Mouse (Mus musculus) hindbrain, postnatal 0 days (tissue): ENCODE results near the gene Dock7. TPM values are rescaled to one million over a fixed set of nuclear protein-coding genes. Genes with fewer than 3 reads are reported as not detected.
A peak's percentile ranks its signal among the peaks of the same experiment; 100 is the strongest.

Experiments used
- ATAC-seq: fragments of 200-750 bp; cut with Nextera tagmentation; 2 replicates; pipeline ENCODE4 v1.8.0; 2017; ENCODE audit warnings: mild to moderate bottlenecking, moderate TSS enrichment, moderate library complexity
- DNase-seq: peaks from one replicate; pipeline ENCODE4 v3.0.0-alpha.2; 2015; ENCODE audit warnings: low spot score
- H3K27ac ChIP-seq: fragments of 300-500 bp; sonication (generic); 2 replicates; pipeline ENCODE4 v1.5.1; 2014; ENCODE audit warnings: mild to moderate bottlenecking
- H3K27me3 ChIP-seq: fragments of 300-500 bp; sonication (generic); 2 replicates; pipeline ENCODE4 v1.6.1; 2014; ENCODE audit warnings: low read length, mixed read lengths; ENCODE audit not compliant: insufficient read depth
- H3K36me3 ChIP-seq: fragments of 300-500 bp; sonication (generic); 2 replicates; pipeline ENCODE4 v1.6.1; 2014; ENCODE audit warnings: low read length, mixed read lengths; ENCODE audit not compliant: insufficient read depth
- H3K4me1 ChIP-seq: fragments of 300-500 bp; sonication (generic); 2 replicates; pipeline ENCODE4 v1.6.1; 2014; ENCODE audit warnings: antibody characterized with exemption, low read length, mixed read lengths; ENCODE audit not compliant: insufficient read depth
- H3K4me2 ChIP-seq: fragments of 300-500 bp; sonication (generic); 2 replicates; pipeline ENCODE4 v1.6.1; 2014; ENCODE audit warnings: low read depth, mild to moderate bottlenecking, low read length, moderate library complexity, mixed read lengths
- H3K4me3 ChIP-seq: fragments of 300-500 bp; sonication (generic); 2 replicates; pipeline ENCODE4 v1.5.1; 2014; ENCODE audit warnings: low read length
- H3K9ac ChIP-seq: fragments of 300-500 bp; sonication (generic); replicated peaks from 2 replicates; pipeline ENCODE4 v1.6.1; 2014; ENCODE audit warnings: mild to moderate bottlenecking, low read length, moderate library complexity, mixed read lengths
- H3K9me3 ChIP-seq: fragments of 300-500 bp; sonication (generic); 2 replicates; pipeline ENCODE4 v1.6.1; 2016; ENCODE audit warnings: low read length, mixed read lengths
- CTCF ChIP-seq: IDR thresholded peaks from 2 replicates; pipeline ENCODE4 v1.5.1; 2016; ENCODE audit warnings: antibody characterized with exemption, control low read depth, low read depth
- WGBS: fragments of 180-500 bp; shearing (Covaris S2); extraction: QIAGEN DNeasy Blood & Tissue Kit; methylation state at CpG from one replicate; pipeline ENCODE4 v1.1.7; 2014; 5-methylcytosine and 5-hydroxymethylcytosine counted together
- polyA plus RNA-seq: library from polyadenylated mRNA; unstranded; fragments of >200 nt; fragmentation: Nextera tagmentation; extraction: Ambion mirVana; gene quantifications from 2 replicates; pipeline ENCODE4 v1.2.1, GENCODE M21; 2015
- total RNA-seq: library from RNA; depleted of rRNA; stranded (reverse); fragments of >200 nt; gene quantifications from 2 replicates; pipeline ENCODE4 v1.2.3, GENCODE M21; 2014

Gene Dock7
- total and polyA plus RNA-seq, 2 experiments from 2014 or later, result 31.4 to 72.8 TPM

- H3K4me2 ChIP-seq, result peak overlapping the region; percentile 94
- WGBS, result under 1% methylated on average over 53 of the region's 53 CpGs
- H3K4me1 ChIP-seq, result peaks cover 13% of the 10 kb centered on the region; the same call in 1 of the 2 replicates
- DNase-seq (peak; percentile 99), ATAC-seq (peak; percentile 96)
- H3K27ac ChIP-seq, result peak overlapping the region; percentile 100
- no peaks in the 10 kb centered on the region for H3K36me3 ChIP-seq
- TF ChIP-seq CTCF, result no peak
- peak overlapping the region; percentile 74 for H3K9ac ChIP-seq
- peak overlapping the region; percentile 87 for H3K4me3 ChIP-seq
- no peaks in the 10 kb centered on the region for H3K27me3 ChIP-seq
- H3K9me3 ChIP-seq, result no peaks in the 10 kb centered on the region
Measured at GRCm38 (mm10) chr4:98922643-98923567, 197.8 kb downstream of the Dock7 start.

GRCm38 (mm10) chr4:98922061-98922642, 198.6 kb downstream of the Dock7 start:
- ATAC-seq, result peak; percentile 10; the same call in 1 of the 2 replicates
- Histone ChIP-seq H3K27me3 (no peaks in the 10 kb centered on the region), H3K36me3 (no peaks in the 10 kb centered on the region), H3K9me3 (no peaks in the 10 kb centered on the region), H3K27ac (peak overlapping the region; percentile 96), H3K9ac (peak overlapping the region; percentile 74), H3K4me1 (peaks cover 13% of the 10 kb centered on the region; the same call in 1 of the 2 replicates), H3K4me2 (peak overlapping the region; percentile 94), H3K4me3 (peak overlapping the region; percentile 87)
- WGBS, result 10% methylated on average over 18 of the region's 18 CpGs
- TF ChIP-seq CTCF, result no peak
- peak; percentile 15 for DNase-seq

- no peaks in the 10 kb centered on the region for H3K9me3 ChIP-seq
- H3K27me3 ChIP-seq, result no peaks in the 10 kb centered on the region
- H3K4me1 ChIP-seq, result peaks cover 12% of the 10 kb centered on the region; the same call in 1 of the 2 replicates
- no peak overlapping the region for H3K4me3 ChIP-seq
- no peak overlapping the region for H3K4me2 ChIP-seq
- DNase-seq (no peak), ATAC-seq (no peak)
- H3K27ac ChIP-seq, result no peak overlapping the region
- no peak overlapping the region for H3K9ac ChIP-seq
- TF ChIP-seq CTCF, result no peak
- no peaks in the 10 kb centered on the region for H3K36me3 ChIP-seq
- 93% methylated on average over 4 of the region's 4 CpGs for whole genome bisulfite sequencing
Measured at GRCm38 (mm10) chr4:98920896-98921295, 199.8 kb downstream of the Dock7 start.

- Histone ChIP-seq H3K4me3 (no peak overlapping the region), H3K4me2 (no peak overlapping the region), H3K27me3 (no peaks in the 10 kb centered on the region), H3K9ac (no peak overlapping the region), H3K27ac (no peak overlapping the region), H3K9me3 (no peaks in the 10 kb centered on the region), H3K36me3 (no peaks in the 10 kb centered on the region), H3K4me1 (no peaks in the 10 kb centered on the region; the same call in 1 of the 2 replicates)
- TF ChIP-seq CTCF, result no peak
- 92% methylated on average over 1 of the region's 1 CpGs for WGBS
- no peak for ATAC-seq
- DNase-seq, result no peak
Measured at GRCm38 (mm10) chr4:98918204-98918603, 202.5 kb downstream of the Dock7 start.

GRCm38 (mm10) chr4:98917724-98918123, 203.0 kb downstream of the Dock7 start:
- H3K27me3 ChIP-seq, result no peaks in the 10 kb centered on the region
- no peak overlapping the region for H3K4me2 ChIP-seq
- no peak for ATAC-seq
- WGBS, result 82% methylated on average over 2 of the region's 2 CpGs
- H3K9me3 ChIP-seq, result no peaks in the 10 kb centered on the region
- no peaks in the 10 kb centered on the region for H3K36me3 ChIP-seq
- no peak overlapping the region for H3K27ac ChIP-seq
- no peaks in the 10 kb centered on the region; the same call in 1 of the 2 replicates for H3K4me1 ChIP-seq
- H3K9ac ChIP-seq, result no peak overlapping the region
- TF ChIP-seq CTCF, result no peak
- H3K4me3 ChIP-seq, result no peak overlapping the region
- no peak for DNase-seq

GRCm38 (mm10) chr4:98910246-98910645, 210.5 kb downstream of the Dock7 start:
- Histone ChIP-seq H3K27ac (no peak overlapping the region), H3K9ac (no peak overlapping the region), H3K36me3 (no peaks in the 10 kb centered on the region), H3K27me3 (no peaks in the 10 kb centered on the region), H3K4me3 (no peak overlapping the region), H3K4me2 (no peak overlapping the region), H3K4me1 (no peaks in the 10 kb centered on the region), H3K9me3 (no peaks in the 10 kb centered on the region)
- ATAC-seq (no peak), DNase-seq (no peak)
- 92% methylated on average over 5 of the region's 5 CpGs for WGBS
- TF ChIP-seq CTCF, result no peak
